Mouse (Mus musculus) neural tube, embryonic 10.5 days (tissue): ENCODE results near the gene Gpr4.

Source experiments
- DNase-seq: peaks from one replicate; pipeline ENCODE4 v3.0.0-alpha.2; 2017; ENCODE audit warnings: low spot score; ENCODE audit errors: extremely low spot score

Gene Gpr4

GRCm38 (mm10) chr7:19211996-19212755 lies at the start of gene Gpr4:
TSS of gene Gpr4 (plus strand) at chr7:19212538.
- peak; percentile 53 for DNase-seq

- no peak for DNase-seq
Observed at GRCm38 (mm10) chr7:19162928-19163327, 49.4 kb upstream of the Gpr4 start.

- no peak for DNase-seq
Observed at GRCm38 (mm10) chr7:19163752-19164151, 48.6 kb upstream of the Gpr4 start.

GRCm38 (mm10) chr7:19164189-19164588 lies 48.1 kb upstream of the Gpr4 start:
- no peak for DNase-seq

- no peak for DNase-seq
Observed at GRCm38 (mm10) chr7:19164978-19165377, 47.4 kb upstream of the Gpr4 start.

GRCm38 (mm10) chr7:19165656-19166423 lies 46.5 kb upstream of the Gpr4 start, which contains the start of gene Gipr:
TSS of gene Gipr (minus strand) at chr7:19166127.
- DNase-seq, result no peak

- DNase-seq, result no peak
Observed at GRCm38 (mm10) chr7:19166990-19167389, 45.3 kb upstream of the Gpr4 start.

- no peak for DNase-seq
Observed at GRCm38 (mm10) chr7:19169506-19169905, 42.8 kb upstream of the Gpr4 start.

GRCm38 (mm10) chr7:19170142-19170541 lies 42.2 kb upstream of the Gpr4 start:
- no peak for DNase-seq

GRCm38 (mm10) chr7:19171831-19172230 lies 40.5 kb upstream of the Gpr4 start:
- no peak for DNase-seq

- DNase-seq, result peak; percentile 92
Observed at GRCm38 (mm10) chr7:19172874-19173273, 39.5 kb upstream of the Gpr4 start.

- peak; percentile 40 for DNase-seq
Observed at GRCm38 (mm10) chr7:19175708-19176515, 36.4 kb upstream of the Gpr4 start, which contains the start of gene Eml2. TSS of gene Eml2 (plus strand) at chr7:19176421.

- no peak for DNase-seq
Observed at GRCm38 (mm10) chr7:19176516-19176947, 35.8 kb upstream of the Gpr4 start.

- no peak for DNase-seq
Observed at GRCm38 (mm10) chr7:19177216-19177615, 35.1 kb upstream of the Gpr4 start.

GRCm38 (mm10) chr7:19178035-19178434 lies 34.3 kb upstream of the Gpr4 start:
- no peak for DNase-seq

GRCm38 (mm10) chr7:19178443-19179092 lies 33.8 kb upstream of the Gpr4 start:
- peak; percentile 78 for DNase-seq

- DNase-seq, result peak; percentile 71
Observed at GRCm38 (mm10) chr7:19179173-19179572, 33.2 kb upstream of the Gpr4 start.

GRCm38 (mm10) chr7:19179936-19180335 lies 32.4 kb upstream of the Gpr4 start:
- DNase-seq, result no peak

GRCm38 (mm10) chr7:19180862-19181429 lies 31.4 kb upstream of the Gpr4 start:
- peak; percentile 66 for DNase-seq

- no peak for DNase-seq
Observed at GRCm38 (mm10) chr7:19184250-19184649, 28.1 kb upstream of the Gpr4 start.

GRCm38 (mm10) chr7:19184758-19185157 lies 27.6 kb upstream of the Gpr4 start:
- no peak for DNase-seq
